Mouse (Mus musculus) megakaryocyte-erythroid progenitor cell, adult 5 weeks (primary cell): Measurements from ENCODE around the gene Nexn. TPM values are rescaled to one million over a fixed set of nuclear protein-coding genes. Genes with fewer than 3 reads are reported as not detected.

ENCODE experiments used
- polyA plus RNA-seq: library from polyadenylated mRNA; stranded (reverse); fragments of >175 nt; gene quantifications from 2 replicates; pipeline ENCODE4 v1.2.3, GENCODE M21; 2012

Nexn gene
- polyA plus RNA-seq = 0.06 and 0.08 TPM in 2 replicates

DNA sequence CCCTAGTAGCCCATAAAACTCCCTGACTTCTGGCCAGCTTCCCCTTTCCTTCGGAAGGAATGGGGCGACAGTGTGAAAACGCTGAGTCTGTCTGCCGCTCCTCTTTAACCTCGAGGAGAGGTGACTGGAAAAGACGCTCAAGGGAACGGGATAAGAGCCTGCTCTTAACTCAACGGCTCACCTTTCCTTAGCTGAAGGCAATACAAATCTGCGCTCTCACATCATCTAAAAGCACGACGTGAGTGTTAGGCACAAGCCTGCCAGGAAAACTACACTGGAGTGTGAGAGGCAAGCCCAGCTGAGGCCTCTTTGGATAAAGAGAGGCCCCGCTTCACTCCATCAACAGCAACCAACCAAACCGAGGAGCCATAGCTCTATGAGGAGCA, at the start of gene Nexn:
Nexn (minus strand) TSS at position 315 of the 386 bp plus-strand sequence.

DNA sequence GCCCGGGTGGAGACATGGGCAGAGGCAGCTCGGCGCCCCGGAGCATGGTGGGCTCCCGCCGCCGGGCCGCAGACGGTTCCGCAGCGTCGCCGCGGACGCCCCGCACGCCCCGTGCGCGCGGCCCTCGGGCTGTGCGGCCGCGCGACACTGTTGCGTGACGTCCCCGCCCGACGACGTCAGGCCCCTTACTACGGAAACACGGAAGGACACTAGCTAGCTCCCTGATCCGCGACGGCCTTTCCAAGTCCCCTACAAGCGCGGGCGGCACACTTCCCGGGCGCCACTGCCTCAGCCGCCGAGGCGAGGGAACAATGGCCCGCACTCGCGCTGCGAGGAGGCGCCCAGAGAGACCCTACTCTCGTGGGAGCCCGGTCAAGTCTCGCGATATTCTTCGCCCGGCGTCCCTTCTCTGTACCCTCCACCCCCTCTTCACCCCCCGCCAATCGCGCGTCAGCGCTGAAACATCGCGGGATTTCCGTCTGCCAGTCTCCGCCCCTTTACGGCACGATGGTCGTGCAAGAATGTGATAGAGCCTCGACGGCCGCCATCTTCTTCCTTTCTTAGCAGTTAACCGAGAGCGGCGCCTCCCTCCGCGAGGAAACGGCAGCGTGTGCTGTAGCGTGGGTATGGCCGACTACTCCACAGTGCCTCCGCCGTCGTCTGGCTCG, 56.0 kb downstream of the Nexn start, which contains the start of the genes Dnajb4 and Fubp1:
Dnajb4 (minus strand) TSS at position 336 of the 668 bp plus-strand sequence.
Fubp1 (plus strand) TSS at position 456 of the 668 bp plus-strand sequence.

Other genes starting within 250 kb of the Nexn start
- gene Gipc2, start 100.1 kb downstream of the Nexn start, polyA plus RNA-seq = not detected in 2 replicates
- gene Dnajb4, start 56.0 kb downstream of the Nexn start, polyA plus RNA-seq = 3.7 and 4.1 TPM in 2 replicates
- 323 and 332 TPM in 2 replicates for gene Fubp1, start 55.9 kb downstream of the Nexn start, polyA plus RNA-seq
- gene Miga1, start 74.1 kb upstream of the Nexn start, polyA plus RNA-seq = 13.9 and 21.4 TPM in 2 replicates
- 20.5 and 21.3 TPM in 2 replicates for gene Usp33, start 80.1 kb upstream of the Nexn start, polyA plus RNA-seq
- gene Zzz3, start 129.1 kb upstream of the Nexn start, polyA plus RNA-seq = 19.2 and 19.3 TPM in 2 replicates